Mouse (Mus musculus): ENCODE results near the gene Uck1.

- no peak for TF ChIP-seq GATA1 (IDR thresholded peaks at IDR 0.05; ENCODE audit: borderline replicate concordance, low read length)
- no peak for TF ChIP-seq FLI1 (IDR thresholded peaks at IDR 0.05; ENCODE audit: low read length)
Measured at GRCm38 (mm10) chr2:32236760-32237487, 23.0 kb downstream of the Uck1 start.

Measured in megakaryocyte, embryonic 14.5 days (primary cell).